Mouse (Mus musculus): ENCODE results near the gene Sh3kbp1.

Gene Sh3kbp1

GRCm38 (mm10) chrX:159678320-159678835, 51.3 kb downstream of the Sh3kbp1 start:
- DNase-seq (ENCODE audit: low spot score) = no peak

- no peak for DNase-seq (ENCODE audit: low spot score)
Observed at GRCm38 (mm10) chrX:159685521-159685920, 58.4 kb downstream of the Sh3kbp1 start.

GRCm38 (mm10) chrX:159686850-159687249, 59.8 kb downstream of the Sh3kbp1 start:
- DNase-seq (ENCODE audit: low spot score) = no peak

- no peak for DNase-seq (ENCODE audit: low spot score)
Observed at GRCm38 (mm10) chrX:159688698-159689097, 61.6 kb downstream of the Sh3kbp1 start.

GRCm38 (mm10) chrX:159689785-159690416, 62.8 kb downstream of the Sh3kbp1 start:
- no peak for DNase-seq (ENCODE audit: low spot score)

GRCm38 (mm10) chrX:159693126-159693525, 66.1 kb downstream of the Sh3kbp1 start:
- no peak for DNase-seq (ENCODE audit: low spot score)

- no peak for DNase-seq (ENCODE audit: low spot score)
Observed at GRCm38 (mm10) chrX:159696545-159696944, 69.5 kb downstream of the Sh3kbp1 start.

- no peak for DNase-seq (ENCODE audit: low spot score)
Observed at GRCm38 (mm10) chrX:159697030-159697454, 70.0 kb downstream of the Sh3kbp1 start.

GRCm38 (mm10) chrX:159702850-159703249, 75.8 kb downstream of the Sh3kbp1 start:
- no peak for DNase-seq (ENCODE audit: low spot score)

GRCm38 (mm10) chrX:159704381-159705004, 77.4 kb downstream of the Sh3kbp1 start:
- DNase-seq (ENCODE audit: low spot score) = no peak

- no peak for DNase-seq (ENCODE audit: low spot score)
Observed at GRCm38 (mm10) chrX:159705412-159705811, 78.3 kb downstream of the Sh3kbp1 start.

GRCm38 (mm10) chrX:159708076-159708830, 81.2 kb downstream of the Sh3kbp1 start:
- DNase-seq (ENCODE audit: low spot score) = no peak

GRCm38 (mm10) chrX:159709296-159709695, 82.2 kb downstream of the Sh3kbp1 start:
- DNase-seq (ENCODE audit: low spot score) = no peak

- no peak for DNase-seq (ENCODE audit: low spot score)
Observed at GRCm38 (mm10) chrX:159711070-159712029, 84.3 kb downstream of the Sh3kbp1 start.

- no peak for DNase-seq (ENCODE audit: low spot score)
Observed at GRCm38 (mm10) chrX:159713191-159713590, 86.1 kb downstream of the Sh3kbp1 start.

- no peak for DNase-seq (ENCODE audit: low spot score)
Observed at GRCm38 (mm10) chrX:159721390-159721789, 94.3 kb downstream of the Sh3kbp1 start.

- no peak for DNase-seq (ENCODE audit: low spot score)
Observed at GRCm38 (mm10) chrX:159731421-159731820, 104.3 kb downstream of the Sh3kbp1 start.

- DNase-seq (ENCODE audit: low spot score) = no peak
Observed at GRCm38 (mm10) chrX:159732845-159733244, 105.8 kb downstream of the Sh3kbp1 start.

- no peak for DNase-seq (ENCODE audit: low spot score)
Observed at GRCm38 (mm10) chrX:159733948-159734347, 106.9 kb downstream of the Sh3kbp1 start.

- DNase-seq (ENCODE audit: low spot score) = no peak
Observed at GRCm38 (mm10) chrX:159735513-159736099, 108.5 kb downstream of the Sh3kbp1 start.

GRCm38 (mm10) chrX:159737344-159737743, 110.3 kb downstream of the Sh3kbp1 start:
- no peak for DNase-seq (ENCODE audit: low spot score)

Measured in testis, postnatal 14 days (tissue).